Comparison of ENCODE assay signal across 8 mouse cellular contexts in the genomic region with DNA sequence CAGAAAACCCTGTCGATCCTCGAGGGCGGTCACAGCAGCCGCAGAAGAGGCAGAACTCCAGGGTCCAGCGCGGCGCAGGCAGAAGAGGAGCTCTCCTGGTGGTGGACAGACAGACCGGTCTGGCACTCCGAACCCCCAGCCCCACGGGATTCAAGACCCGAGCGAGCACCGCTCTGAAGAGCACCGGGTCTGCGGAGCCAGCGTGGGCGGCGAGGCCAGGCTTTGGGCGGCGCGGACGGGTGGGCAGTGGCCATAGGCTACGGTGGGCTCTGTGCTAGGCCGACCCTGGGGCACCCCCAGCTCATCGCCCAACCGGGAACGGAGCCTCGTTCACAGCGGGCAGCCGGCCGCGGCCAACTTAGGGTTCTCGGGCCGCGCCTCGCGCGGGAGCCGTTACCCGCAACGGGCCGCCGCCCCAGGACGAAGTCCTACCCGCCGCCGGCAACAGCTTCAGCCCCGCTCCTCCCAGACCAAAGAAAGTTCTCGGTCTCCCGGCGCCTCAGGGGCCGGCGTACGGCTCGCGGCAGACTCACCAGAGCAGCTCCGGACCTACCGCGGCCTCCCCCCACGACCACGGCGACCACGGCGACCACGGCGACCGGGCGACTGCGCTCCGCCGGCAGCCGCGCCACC. TPM values are rescaled to one million over a fixed set of nuclear protein-coding genes. Genes with fewer than 3 reads are reported as not detected.
DNase-seq lines count a peak whose midpoint lies in the region; ATAC-seq lines count a peak whose summit lies in the region.

No protein-coding gene starts in this region.

- peak overlapping the region; percentile 81 for H3K4me2 ChIP-seq in heart, embryonic 11.5 days
- peak overlapping the region; percentile 87 for H3K4me2 ChIP-seq in heart, embryonic 15.5 days
- peak overlapping the region; percentile 84 for H3K4me2 ChIP-seq in liver, embryonic 12.5 days

- DNase-seq in heart, postnatal 25 days (ENCODE audit: low spot score), result no peak
- DNase-seq in retina, postnatal 7 days (ENCODE audit: low read depth, low spot score), result peak; percentile 6
- DNase-seq in thymus, postnatal 25 days, result no peak

- H3K9me3 ChIP-seq in heart, embryonic 11.5 days (replicated peaks; ENCODE audit: control insufficient read depth, low read length), result no peaks in the 10 kb centered on the region
- H3K9me3 ChIP-seq in heart, embryonic 15.5 days (replicated peaks), result no peaks in the 10 kb centered on the region
- H3K9me3 ChIP-seq in liver, embryonic 12.5 days (replicated peaks), result no peaks in the 10 kb centered on the region

- no peaks in the 10 kb centered on the region for H3K27me3 ChIP-seq in heart, embryonic 11.5 days (ENCODE audit: control insufficient read depth, insufficient read depth, low read length)
- H3K27me3 ChIP-seq in heart, embryonic 15.5 days, result no peaks in the 10 kb centered on the region
- no peaks in the 10 kb centered on the region for H3K27me3 ChIP-seq in liver, embryonic 12.5 days (replicated peaks)

- H3K27ac ChIP-seq in heart, embryonic 11.5 days (ENCODE audit: low read depth, low read length), result peak overlapping the region; percentile 92
- peak overlapping the region; percentile 54 for H3K27ac ChIP-seq in brown adipose tissue, adult 24 weeks (replicated peaks; ENCODE audit: low read depth, low read length)
- H3K27ac ChIP-seq in heart, embryonic 15.5 days, result peak overlapping the region; percentile 89
- H3K27ac ChIP-seq in liver, embryonic 12.5 days, result peak overlapping the region; percentile 95

- H3K9ac ChIP-seq in heart, embryonic 11.5 days (ENCODE audit: low read depth, low read length), result peak overlapping the region; percentile 92
- H3K9ac ChIP-seq in heart, embryonic 15.5 days, result peak overlapping the region; percentile 92
- peak overlapping the region; percentile 99 for H3K9ac ChIP-seq in liver, embryonic 12.5 days

- H3K36me3 ChIP-seq in heart, embryonic 11.5 days (ENCODE audit: control insufficient read depth, insufficient read depth, low read length), result no peaks in the 10 kb centered on the region
- H3K36me3 ChIP-seq in heart, embryonic 15.5 days, result no peaks in the 10 kb centered on the region
- peaks cover 22% of the 10 kb centered on the region for H3K36me3 ChIP-seq in liver, embryonic 12.5 days

- H3K4me3 ChIP-seq in heart, embryonic 11.5 days (ENCODE audit: low read depth, low read length), result peak overlapping the region; percentile 84
- H3K4me3 ChIP-seq in brown adipose tissue, adult 24 weeks (ENCODE audit: insufficient read depth, low read depth, low read length), result peak overlapping the region; percentile 87
- peak overlapping the region; percentile 99 for H3K4me3 ChIP-seq in heart, embryonic 15.5 days
- H3K4me3 ChIP-seq in liver, embryonic 12.5 days, result peak overlapping the region; percentile 98

- 0% methylated on average over 73 of the region's 73 CpGs for WGBS in heart, embryonic 11.5 days (ENCODE audit: insufficient replicate concordance)
- under 1% methylated on average over 66 of the region's 73 CpGs for WGBS in heart, embryonic 15.5 days
- under 1% methylated on average over 73 of the region's 73 CpGs for WGBS in liver, embryonic 12.5 days (ENCODE audit: insufficient replicate concordance)

- ATAC-seq in heart, embryonic 11.5 days (replicated peaks; ENCODE audit: insufficient number of reproducible peaks, low FRiP score, low TSS enrichment), result peak; percentile 69
- ATAC-seq in CD4-positive, CD25-positive, alpha-beta regulatory T cell, adult 4 months, result peak; percentile 1
- peak; percentile 53 for ATAC-seq in heart, embryonic 15.5 days (replicated peaks; ENCODE audit: insufficient number of reproducible peaks, insufficient read depth, low FRiP score, low read depth)
- ATAC-seq in liver, embryonic 12.5 days, result peak; percentile 73

- intact Hi-C loops in heart, postnatal 25 days (cut with DNase I), result loop anchor here (2.0 to 5.0 kb wide), 2 partner anchors 47 to 53 kb away; no protein-coding TSS in a partner anchor

- H3K4me1 ChIP-seq in heart, embryonic 11.5 days (ENCODE audit: control insufficient read depth, insufficient read depth, low read length), result 0 out of 2 replicates have a peak, but pooled peaks cover 2% of the 10 kb centered on the region
- peaks cover 12% of the 10 kb centered on the region for H3K4me1 ChIP-seq in brown adipose tissue, adult 24 weeks (ENCODE audit: control insufficient read depth, insufficient read depth, insufficient read length, low read length)
- peaks cover 12% of the 10 kb centered on the region for H3K4me1 ChIP-seq in heart, embryonic 15.5 days (replicated peaks)
- H3K4me1 ChIP-seq in liver, embryonic 12.5 days, result peaks cover 37% of the 10 kb centered on the region

RNA-seq across cellular contexts. Expression of gene Fam126a, which starts 0.4 kb away (rescaled TPM):
- 32.7 and 41.2 TPM in 2 replicates for polyA plus RNA-seq in heart, embryonic 11.5 days (2014; fragmentation: Nextera tagmentation; extraction: Ambion mirVana)
- 10 to 100 TPM; 35.8 to 42.9 TPM for total RNA-seq in heart, postnatal 25 days (2021)
- 1 to 10 TPM; 8.7 TPM for polyA plus RNA-seq in CD4-positive, CD25-positive, alpha-beta regulatory T cell, adult 4 months (2017; shearing (Covaris generic))
- 5.2 and 6.8 TPM in 2 replicates for polyA plus RNA-seq in brown adipose tissue, adult 24 weeks (2012; ENCODE audit: insufficient read depth, insufficient read length, missing spikeins)
- polyA plus RNA-seq in heart, embryonic 15.5 days (2015; fragmentation: Nextera tagmentation; extraction: Ambion mirVana), result 33.9 and 34.5 TPM in 2 replicates
- polyA plus RNA-seq in liver, embryonic 12.5 days (2016; fragmentation: Nextera tagmentation; extraction: Ambion mirVana), result 60.1 and 66.5 TPM in 2 replicates

Comparison
In these comparisons a context has a peak if more than half of its experiments do, and no peak if none do; other contexts are left out.
1. ATAC-seq: peak in every context shown above with its lines; median percentile 73 in liver, embryonic 12.5 days; 69 in heart, embryonic 11.5 days; 53 in heart, embryonic 15.5 days; 1 in CD4-positive, CD25-positive, alpha-beta regulatory T cell, adult 4 months.